In genomic region chr10:111619627-111620270, GRCm38 (mm10) we compare ENCODE assay signal across 16 mouse cellular contexts.
A peak's percentile ranks its signal among the peaks of the same experiment; 100 is the strongest.
DNase-seq lines count a peak whose midpoint lies in the region; ATAC-seq and TF ChIP-seq lines count a peak whose summit lies in the region.
"Had no signal": no experiment of that assay in that cellular context is flagged by ENCODE, and none has a peak within 500 bp of the region (broad histone marks: within the 10 kb centered on the region; RNA-seq: fewer than 3 reads in every experiment).

No protein-coding gene starts in this region.

- H3K27me3 ChIP-seq in lung, embryonic 14.5 days (ENCODE audit: insufficient read depth, low read length) = no peaks in the 10 kb centered on the region
- H3K27me3 ChIP-seq in stomach, embryonic 15.5 days (replicated peaks) = no peaks in the 10 kb centered on the region

- no peak overlapping the region for H3K4me2 ChIP-seq in lung, embryonic 14.5 days
- no peak overlapping the region for H3K4me2 ChIP-seq in stomach, embryonic 15.5 days
- H3K4me2 ChIP-seq: liver, embryonic 11.5 days had no signal

- no peak for TF ChIP-seq POLR2A in lung, adult 2 months (IDR thresholded peaks at IDR 0.05; ENCODE audit: borderline replicate concordance, extremely low read depth, low read depth, low read length)

- H3K36me3 ChIP-seq in lung, embryonic 14.5 days (ENCODE audit: insufficient read depth) = no peaks in the 10 kb centered on the region
- no peaks in the 10 kb centered on the region for H3K36me3 ChIP-seq in stomach, embryonic 15.5 days

- peaks cover 5% of the 10 kb centered on the region for H3K4me1 ChIP-seq in lung, embryonic 14.5 days (ENCODE audit: insufficient read depth)
- no peaks in the 10 kb centered on the region for H3K4me1 ChIP-seq in lung, adult 2 months (ENCODE audit: control insufficient read depth, insufficient read depth, low read length)
- H3K4me1 ChIP-seq in stomach, embryonic 15.5 days = 0 out of 2 replicates have a peak, but pooled peaks cover 10% of the 10 kb centered on the region

- DNase-seq in adrenal gland, adult 2 months = peak; percentile 61
- no peak for DNase-seq in adrenal gland, postnatal 10 days
- DNase-seq in lung, embryonic 14.5 days = no peak
- DNase-seq in lung, adult 2 months = no peak
- peak; percentile 28 for DNase-seq in brain, adult 2 months (ENCODE audit: low read depth, low spot score)
- no peak for DNase-seq in layer of hippocampus, adult 8-10 months (ENCODE audit: low spot score in 2 of 2)
- DNase-seq in urinary bladder, postnatal 10 days (ENCODE audit: low spot score) = no peak
- DNase-seq: B cell, adult 2 months; cerebellum, adult 11-12 months; embryo, embryonic 11 days; heart, adult 2 months; heart, postnatal 4 days; kidney, adult 8-10 months; thymus, postnatal 4 days had no signal

- H3K9me3 ChIP-seq in lung, embryonic 14.5 days (ENCODE audit: low read depth, low read length) = no peaks in the 10 kb centered on the region
- H3K9me3 ChIP-seq in stomach, embryonic 15.5 days = no peaks in the 10 kb centered on the region

- H3K9ac ChIP-seq in lung, embryonic 14.5 days = no peak overlapping the region
- no peak overlapping the region for H3K9ac ChIP-seq in stomach, embryonic 15.5 days

- H3K4me3 ChIP-seq in lung, embryonic 14.5 days (ENCODE audit: low read depth, low read length) = no peak overlapping the region
- H3K4me3 ChIP-seq in lung, adult 2 months (replicated peaks; ENCODE audit: extremely low read depth, low read depth, low read length) = no peak overlapping the region
- no peak overlapping the region for H3K4me3 ChIP-seq in stomach, embryonic 15.5 days (replicated peaks)
- H3K4me3 ChIP-seq: heart, adult 2 months had no signal

- 71% methylated on average over 11 of the region's 11 CpGs for WGBS in lung, embryonic 14.5 days
- WGBS in lung, adult 2 months = 60% methylated on average over 11 of the region's 11 CpGs
- 67% methylated on average over 11 of the region's 11 CpGs for WGBS in stomach, embryonic 15.5 days

- TF ChIP-seq CTCF in lung, embryonic 14.5 days (IDR thresholded peaks at IDR 0.05; ENCODE audit: low read depth) = no peak
- no peak for TF ChIP-seq CTCF in lung, adult 2 months (IDR thresholded peaks at IDR 0.05; ENCODE audit: insufficient read depth, low read length)

- ATAC-seq in lung, embryonic 14.5 days (ENCODE audit: insufficient read depth) = 0 out of 2 replicates have a peak, but pooled peaks have one; percentile 21
- peak; percentile 43; the same call in 1 of the 2 replicates for ATAC-seq in stomach, embryonic 15.5 days (ENCODE audit: insufficient read depth, low FRiP score, low read depth)

- no peak overlapping the region for H3K27ac ChIP-seq in lung, embryonic 14.5 days (ENCODE audit: low read depth)
- H3K27ac ChIP-seq in stomach, embryonic 15.5 days = no peak overlapping the region
- H3K27ac ChIP-seq: heart, adult 2 months had no signal

Comparison
In these comparisons a context has a peak if more than half of its experiments do, and no peak if none do; other contexts are left out.
1. DNase-seq: peak in adrenal gland, adult 2 months (single experiment) and brain, adult 2 months (single experiment); none in adrenal gland, postnatal 10 days (single experiment), lung, embryonic 14.5 days (single experiment), lung, adult 2 months (single experiment), layer of hippocampus, adult 8-10 months (0 of 2) and urinary bladder, postnatal 10 days (single experiment).